Mouse (Mus musculus): Measurements from ENCODE around the gene Epn3.

Epn3 gene

GRCm38 (mm10) chr11:94499661-94500152, at the start of gene Epn3:
Gene Epn3 (minus strand): TSS chr11:94499974.
- DNase-seq = peak; percentile 65

- DNase-seq = peak; percentile 97
These were observed 49.3 kb upstream of the Epn3 start, which contains the start of gene Rsad1 for GRCm38 (mm10) chr11:94548888-94549690. Gene Rsad1 (minus strand): TSS chr11:94549255.

GRCm38 (mm10) chr11:94548041-94548784, 48.4 kb upstream of the Epn3 start:
- peak; percentile 75 for DNase-seq

- peak; percentile 56 for DNase-seq
These were observed 47.5 kb upstream of the Epn3 start for GRCm38 (mm10) chr11:94547271-94547670.

GRCm38 (mm10) chr11:94546381-94546780, 46.6 kb upstream of the Epn3 start:
- peak; percentile 44 for DNase-seq

- peak; percentile 49 for DNase-seq
These were observed 44.6 kb upstream of the Epn3 start for GRCm38 (mm10) chr11:94544422-94544821.

GRCm38 (mm10) chr11:94543932-94544331, 44.2 kb upstream of the Epn3 start:
- peak; percentile 99 for DNase-seq

GRCm38 (mm10) chr11:94543344-94543743, 43.6 kb upstream of the Epn3 start:
- peak; percentile 30 for DNase-seq

- DNase-seq = no peak
These were observed 42.6 kb upstream of the Epn3 start for GRCm38 (mm10) chr11:94542400-94542799.

- no peak for DNase-seq
These were observed 40.0 kb upstream of the Epn3 start for GRCm38 (mm10) chr11:94539761-94540160.

- no peak for DNase-seq
These were observed 39.0 kb upstream of the Epn3 start for GRCm38 (mm10) chr11:94538733-94539292.

- DNase-seq = no peak
These were observed 33.4 kb upstream of the Epn3 start for GRCm38 (mm10) chr11:94533171-94533570.

- no peak for DNase-seq
These were observed 29.1 kb upstream of the Epn3 start for GRCm38 (mm10) chr11:94528879-94529278.

- DNase-seq = no peak
These were observed 26.6 kb upstream of the Epn3 start for GRCm38 (mm10) chr11:94526171-94526879.

- DNase-seq = peak; percentile 78
These were observed 21.6 kb upstream of the Epn3 start, which contains the start of gene Mycbpap for GRCm38 (mm10) chr11:94521219-94521843. Gene Mycbpap (minus strand): TSS chr11:94521742.

GRCm38 (mm10) chr11:94513452-94513851, 13.7 kb upstream of the Epn3 start:
- DNase-seq = no peak

GRCm38 (mm10) chr11:94508976-94509375, 9.2 kb upstream of the Epn3 start:
- no peak for DNase-seq

GRCm38 (mm10) chr11:94501482-94501881, 1.7 kb upstream of the Epn3 start:
- DNase-seq = no peak

- DNase-seq = no peak
These were observed 588 bp upstream of the Epn3 start for GRCm38 (mm10) chr11:94500362-94500761.

- peak; percentile 93 for DNase-seq
These were observed 739 bp downstream of the Epn3 start for GRCm38 (mm10) chr11:94499035-94499434.

- DNase-seq = peak; percentile 81
These were observed 1.4 kb downstream of the Epn3 start for GRCm38 (mm10) chr11:94498093-94498996.
